Mouse (Mus musculus) brown adipose tissue, adult 24 weeks (tissue): ENCODE measurements around the gene Tbc1d2b. TPM values are rescaled to one million over a fixed set of nuclear protein-coding genes. Genes with fewer than 3 reads are reported as not detected.
A peak's percentile ranks its signal among the peaks of the same experiment; 100 is the strongest.

Source experiments
- H3K27ac ChIP-seq: fragments of 200-500 bp; replicated peaks from 2 replicates; pipeline ENCODE4 v1.5.1; 2012; ENCODE audit warnings: low read depth, mild to moderate bottlenecking, low read length
- H3K4me1 ChIP-seq: fragments of 200-500 bp; 2 replicates; pipeline ENCODE4 v1.6.1; 2012; ENCODE audit warnings: low read length, mixed read lengths; ENCODE audit not compliant: control insufficient read depth, insufficient read depth, insufficient read length
- H3K4me3 ChIP-seq: fragments of 200-500 bp; 2 replicates; pipeline ENCODE4 v1.5.1; 2012; ENCODE audit warnings: low read depth, mild to moderate bottlenecking, low read length, moderate library complexity; ENCODE audit not compliant: insufficient read depth
- polyA plus RNA-seq: library from polyadenylated mRNA; stranded (reverse); fragments of >200 nt; gene quantifications from 2 replicates; pipeline ENCODE4 v1.2.4, GENCODE M21; 2012; ENCODE audit not compliant: missing spikeins, insufficient read depth, insufficient read length

The Tbc1d2b gene
- polyA plus RNA-seq, 1 experiment: 7.7 TPM

GRCm38 (mm10) chr9:90272346-90272745 lies 1.7 kb upstream of the Tbc1d2b start:
- Histone ChIP-seq H3K4me3 (no peak overlapping the region), H3K27ac (no peak overlapping the region), H3K4me1 (no peaks in the 10 kb centered on the region; the same call in 1 of the 2 replicates)

GRCm38 (mm10) chr9:90271541-90272090 lies 1.0 kb upstream of the Tbc1d2b start:
- no peaks in the 10 kb centered on the region; the same call in 1 of the 2 replicates for H3K4me1 ChIP-seq
- no peak overlapping the region for H3K27ac ChIP-seq
- H3K4me3 ChIP-seq: no peak overlapping the region

GRCm38 (mm10) chr9:90270944-90271295 lies 316 bp upstream of the Tbc1d2b start:
- Histone ChIP-seq H3K27ac (no peak overlapping the region), H3K4me1 (no peaks in the 10 kb centered on the region; the same call in none of the 2 replicates), H3K4me3 (peak overlapping the region; percentile 97)

GRCm38 (mm10) chr9:90269011-90269681 lies 1.5 kb downstream of the Tbc1d2b start:
- H3K4me1 ChIP-seq: no peaks in the 10 kb centered on the region; the same call in none of the 2 replicates

GRCm38 (mm10) chr9:90266926-90267325 lies 3.7 kb downstream of the Tbc1d2b start:
- Histone ChIP-seq H3K4me1 (no peaks in the 10 kb centered on the region; the same call in none of the 2 replicates), H3K27ac (no peak overlapping the region), H3K4me3 (no peak overlapping the region)

More at GRCm38 (mm10) chr9:90269011-90269681, 1.5 kb downstream of the Tbc1d2b start:
- H3K4me3 ChIP-seq: peak overlapping the region; percentile 97
- peak overlapping the region; percentile 66 for H3K27ac ChIP-seq

- Histone ChIP-seq H3K27ac (no peak overlapping the region), H3K4me1 (peaks cover 5% of the 10 kb centered on the region), H3K4me3 (no peak overlapping the region)
Observed at GRCm38 (mm10) chr9:90266059-90266458, 4.5 kb downstream of the Tbc1d2b start.

GRCm38 (mm10) chr9:90265322-90266039 lies 5.1 kb downstream of the Tbc1d2b start:
- no peak overlapping the region for H3K4me3 ChIP-seq
- H3K27ac ChIP-seq: no peak overlapping the region
- peaks cover 11% of the 10 kb centered on the region for H3K4me1 ChIP-seq

- no peak overlapping the region for H3K4me3 ChIP-seq
- H3K4me1 ChIP-seq: peaks cover 28% of the 10 kb centered on the region
- no peak overlapping the region for H3K27ac ChIP-seq
Observed at GRCm38 (mm10) chr9:90263340-90263679, 7.3 kb downstream of the Tbc1d2b start.

- no peak overlapping the region for H3K4me3 ChIP-seq
- no peak overlapping the region for H3K27ac ChIP-seq
Observed at GRCm38 (mm10) chr9:90262591-90263339, 7.8 kb downstream of the Tbc1d2b start.

GRCm38 (mm10) chr9:90262063-90262462 lies 8.5 kb downstream of the Tbc1d2b start:
- Histone ChIP-seq H3K4me3 (no peak overlapping the region), H3K4me1 (peaks cover 33% of the 10 kb centered on the region), H3K27ac (no peak overlapping the region)

More at GRCm38 (mm10) chr9:90262591-90263339, 7.8 kb downstream of the Tbc1d2b start:
- H3K4me1 ChIP-seq: peaks cover 33% of the 10 kb centered on the region

GRCm38 (mm10) chr9:90260600-90261375 lies 9.8 kb downstream of the Tbc1d2b start:
- Histone ChIP-seq H3K4me3 (no peak overlapping the region), H3K27ac (peak overlapping the region; percentile 24; the same call in 1 of the 2 replicates), H3K4me1 (peaks cover 33% of the 10 kb centered on the region)

GRCm38 (mm10) chr9:90260079-90260478 lies 10.5 kb downstream of the Tbc1d2b start:
- H3K4me1 ChIP-seq: peaks cover 33% of the 10 kb centered on the region
- H3K4me3 ChIP-seq: no peak overlapping the region
- no peak overlapping the region for H3K27ac ChIP-seq

GRCm38 (mm10) chr9:90259400-90259950 lies 11.1 kb downstream of the Tbc1d2b start:
- H3K4me3 ChIP-seq: no peak overlapping the region
- no peak overlapping the region; the same call in 1 of the 2 replicates for H3K27ac ChIP-seq
- H3K4me1 ChIP-seq: peaks cover 33% of the 10 kb centered on the region
